Mouse (Mus musculus): ENCODE data around the gene Apbb2. TPM values are rescaled to one million over a fixed set of nuclear protein-coding genes. Genes with fewer than 3 reads are reported as not detected.

Apbb2 gene
- polyA plus RNA-seq, 1 experiment from 2014 or later: 30.9 TPM

DNA sequence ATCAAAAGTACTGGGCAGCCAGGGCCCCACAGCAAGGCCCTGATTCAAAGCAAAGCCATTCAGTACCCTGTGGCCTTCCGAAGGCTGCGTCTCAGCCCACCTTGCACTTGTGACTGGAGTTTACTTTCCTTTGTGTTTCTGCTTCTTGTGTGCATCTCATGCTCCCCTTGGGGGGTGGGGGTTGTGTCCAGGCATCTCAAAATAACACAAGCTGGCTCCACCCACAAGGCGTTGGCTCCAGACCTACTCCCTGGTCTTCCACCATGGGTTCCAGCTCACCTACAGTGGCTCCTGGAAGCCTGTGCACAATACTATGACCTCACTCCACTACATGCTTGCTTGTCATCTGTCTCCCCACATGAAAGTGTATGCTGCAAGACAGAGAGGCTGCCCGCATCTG, 88.2 kb downstream of the Apbb2 start:
- no peak for ATAC-seq (ENCODE audit: insufficient number of reproducible peaks, insufficient read depth, low FRiP score, low read depth)
- 73% methylated on average over 4 of the region's 4 CpGs for WGBS
- Histone ChIP-seq H3K4me2 (ENCODE audit: low read length) (no peak overlapping the region), H3K9me3 (ENCODE audit: control insufficient read depth, low read length) (no peaks in the 10 kb centered on the region), H3K9ac (ENCODE audit: low read length) (no peak overlapping the region), H3K27ac (replicated peaks in 1 of 2; ENCODE audit: control insufficient read depth in 1 of 2, insufficient read depth in 1 of 2, low read depth in 2 of 2, low read length in 2 of 2) (no peak overlapping the region), H3K4me1 (ENCODE audit: control insufficient read depth in 2 of 2, insufficient read depth in 2 of 2, low read length in 2 of 2) (peaks cover 19 to 37% of the 10 kb centered on the region in 2 experiments), H3K27me3 (ENCODE audit: control insufficient read depth, insufficient read depth, low read length) (no peaks in the 10 kb centered on the region), H3K36me3 (ENCODE audit: control insufficient read depth, insufficient read depth, low read length) (no peaks in the 10 kb centered on the region), H3K4me3 (ENCODE audit: control insufficient read depth in 1 of 2, insufficient read depth in 1 of 2, low read depth in 1 of 2, low read length in 2 of 2) (no peak overlapping the region)

DNA sequence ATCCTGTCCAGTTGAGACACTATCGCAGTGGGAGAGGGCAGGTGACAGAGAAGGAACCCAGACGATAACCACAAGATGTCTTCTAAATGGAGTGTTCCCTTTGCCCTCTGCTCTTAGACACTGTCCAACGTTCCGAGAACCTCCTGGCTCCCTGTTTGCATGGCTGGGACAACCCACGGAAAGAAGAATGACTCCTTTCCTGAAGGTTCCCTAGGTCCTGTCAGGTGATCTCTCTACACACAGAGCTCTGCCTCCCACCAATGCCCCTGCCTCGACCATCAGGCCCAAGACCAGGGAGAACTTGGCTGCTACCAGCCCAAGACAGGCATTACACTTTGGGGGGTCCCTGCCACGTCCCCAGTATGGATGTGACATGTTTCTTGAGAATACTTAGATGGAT, 89.0 kb downstream of the Apbb2 start:
- no peaks in the 10 kb centered on the region for H3K9me3 ChIP-seq (ENCODE audit: control insufficient read depth, low read length)
- no peaks in the 10 kb centered on the region for H3K27me3 ChIP-seq (ENCODE audit: control insufficient read depth, insufficient read depth, low read length)
- WGBS: 80% methylated on average over 7 of the region's 7 CpGs
- no peaks in the 10 kb centered on the region for H3K36me3 ChIP-seq (ENCODE audit: control insufficient read depth, insufficient read depth, low read length)
- no peak for ATAC-seq (ENCODE audit: insufficient number of reproducible peaks, insufficient read depth, low FRiP score, low read depth)
- no peak overlapping the region for H3K4me2 ChIP-seq (ENCODE audit: low read length)
- no peak overlapping the region for H3K27ac ChIP-seq (replicated peaks in 1 of 2; ENCODE audit: control insufficient read depth in 1 of 2, insufficient read depth in 1 of 2, low read depth in 2 of 2, low read length in 2 of 2)
- H3K4me1 ChIP-seq (ENCODE audit: control insufficient read depth in 2 of 2, insufficient read depth in 2 of 2, low read length in 2 of 2): peaks cover 13 to 34% of the 10 kb centered on the region in 2 experiments
- no peak overlapping the region for H3K4me3 ChIP-seq (ENCODE audit: control insufficient read depth in 1 of 2, insufficient read depth in 1 of 2, low read depth in 1 of 2, low read length in 2 of 2)
- H3K9ac ChIP-seq (ENCODE audit: low read length): no peak overlapping the region

DNA sequence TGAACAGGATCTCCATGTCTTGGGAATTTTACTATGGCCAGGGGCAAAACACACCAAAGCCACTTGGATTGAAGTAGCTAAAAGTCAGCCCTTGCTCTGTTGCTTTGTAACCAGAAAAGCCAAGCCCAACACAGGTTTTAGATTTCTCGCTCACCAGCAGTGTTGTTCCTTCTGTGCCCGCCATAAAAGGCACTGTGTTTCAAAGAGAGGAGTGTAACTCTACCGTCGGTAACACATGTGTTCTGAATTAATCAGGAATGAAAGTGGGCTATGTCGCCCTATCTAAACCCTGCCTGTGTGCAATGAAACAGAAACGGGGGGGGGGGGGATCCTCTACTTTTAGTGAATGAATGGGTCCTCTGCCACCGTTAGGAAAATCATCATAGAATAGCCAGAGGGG, 90.0 kb downstream of the Apbb2 start:
- Histone ChIP-seq H3K9ac (ENCODE audit: low read length) (no peak overlapping the region), H3K4me3 (ENCODE audit: control insufficient read depth in 1 of 2, insufficient read depth in 1 of 2, low read depth in 1 of 2, low read length in 2 of 2) (no peak overlapping the region), H3K27ac (replicated peaks in 1 of 2; ENCODE audit: control insufficient read depth in 1 of 2, insufficient read depth in 1 of 2, low read depth in 2 of 2, low read length in 2 of 2) (peak overlapping the region; percentile 12 to 35; a peak in 2 of 4 replicates), H3K4me1 (ENCODE audit: control insufficient read depth in 2 of 2, insufficient read depth in 2 of 2, low read length in 2 of 2) (peaks cover 15 to 42% of the 10 kb centered on the region in 2 experiments), H3K9me3 (ENCODE audit: control insufficient read depth, low read length) (no peaks in the 10 kb centered on the region), H3K27me3 (ENCODE audit: control insufficient read depth, insufficient read depth, low read length) (no peaks in the 10 kb centered on the region), H3K36me3 (ENCODE audit: control insufficient read depth, insufficient read depth, low read length) (no peaks in the 10 kb centered on the region), H3K4me2 (ENCODE audit: low read length) (no peak overlapping the region)
- WGBS: 41% methylated on average over 7 of the region's 7 CpGs
- ATAC-seq (ENCODE audit: insufficient number of reproducible peaks, insufficient read depth, low FRiP score, low read depth): no peak

DNA sequence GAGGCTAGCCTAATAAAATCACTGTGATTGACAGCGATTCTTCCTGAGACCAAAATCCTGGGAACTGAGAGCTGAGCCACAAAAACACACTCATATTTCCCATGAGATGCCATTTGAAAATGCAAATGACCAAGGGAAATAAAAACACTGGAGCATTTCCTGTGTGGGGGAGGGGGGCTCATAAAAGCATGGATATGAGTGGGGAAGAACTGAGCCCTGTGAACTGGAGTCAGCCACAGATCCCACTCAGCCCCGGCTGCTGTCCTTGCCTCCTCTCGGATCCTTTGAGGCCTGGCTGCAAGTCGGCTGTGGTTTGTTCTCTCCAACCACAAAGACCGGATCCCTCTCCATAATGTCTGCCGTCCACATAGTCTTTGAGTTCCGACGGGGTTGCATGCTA, 91.5 kb downstream of the Apbb2 start:
- no peak overlapping the region for H3K9ac ChIP-seq (ENCODE audit: low read length)
- no peaks in the 10 kb centered on the region for H3K9me3 ChIP-seq (ENCODE audit: control insufficient read depth, low read length)
- H3K4me3 ChIP-seq (ENCODE audit: control insufficient read depth in 1 of 2, insufficient read depth in 1 of 2, low read depth in 1 of 2, low read length in 2 of 2): no peak overlapping the region
- WGBS: 76% methylated on average over 8 of the region's 8 CpGs
- no peak overlapping the region for H3K4me2 ChIP-seq (ENCODE audit: low read length)
- ATAC-seq (ENCODE audit: insufficient number of reproducible peaks, insufficient read depth, low FRiP score, low read depth): no peak
- H3K27me3 ChIP-seq (ENCODE audit: control insufficient read depth, insufficient read depth, low read length): no peaks in the 10 kb centered on the region
- H3K36me3 ChIP-seq (ENCODE audit: control insufficient read depth, insufficient read depth, low read length): no peaks in the 10 kb centered on the region
- peaks cover 12 to 36% of the 10 kb centered on the region in 2 experiments for H3K4me1 ChIP-seq (ENCODE audit: control insufficient read depth in 2 of 2, insufficient read depth in 2 of 2, low read length in 2 of 2)
- 0 out of 4 replicates have a peak overlapping the region, but pooled peaks of 1 of the 2 experiments have one; percentile 19 for H3K27ac ChIP-seq (replicated peaks in 1 of 2; ENCODE audit: control insufficient read depth in 1 of 2, insufficient read depth in 1 of 2, low read depth in 2 of 2, low read length in 2 of 2)

DNA sequence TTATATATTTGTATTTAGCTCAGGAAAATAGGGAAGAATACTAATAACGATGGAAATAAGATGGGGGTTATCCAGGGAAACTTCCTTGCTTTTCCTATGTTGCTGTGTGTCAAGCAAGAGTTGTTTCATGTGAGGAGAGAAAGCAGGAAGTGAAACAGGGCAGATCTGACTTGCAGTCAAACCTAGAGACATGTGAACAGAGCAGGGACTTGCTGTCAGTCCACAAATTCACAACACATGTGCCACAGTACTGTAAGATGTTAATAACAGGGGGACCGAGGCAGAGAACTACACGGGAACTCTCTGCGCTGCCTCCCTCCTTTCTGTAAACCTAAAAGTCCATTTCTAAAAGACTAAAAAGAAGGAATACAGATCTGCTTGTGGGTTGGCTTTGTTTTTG, 93.6 kb downstream of the Apbb2 start:
- Histone ChIP-seq H3K4me3 (ENCODE audit: control insufficient read depth in 1 of 2, insufficient read depth in 1 of 2, low read depth in 1 of 2, low read length in 2 of 2) (no peak overlapping the region), H3K9ac (ENCODE audit: low read length) (no peak overlapping the region), H3K4me2 (ENCODE audit: low read length) (no peak overlapping the region), H3K9me3 (ENCODE audit: control insufficient read depth, low read length) (no peaks in the 10 kb centered on the region), H3K27me3 (ENCODE audit: control insufficient read depth, insufficient read depth, low read length) (no peaks in the 10 kb centered on the region), H3K4me1 (ENCODE audit: control insufficient read depth in 2 of 2, insufficient read depth in 2 of 2, low read length in 2 of 2) (peaks cover 8 to 30% of the 10 kb centered on the region in 2 experiments), H3K36me3 (ENCODE audit: control insufficient read depth, insufficient read depth, low read length) (no peaks in the 10 kb centered on the region), H3K27ac (replicated peaks in 1 of 2; ENCODE audit: control insufficient read depth in 1 of 2, insufficient read depth in 1 of 2, low read depth in 2 of 2, low read length in 2 of 2) (no peak overlapping the region)
- 81% methylated on average over 4 of the region's 4 CpGs for WGBS
- ATAC-seq (ENCODE audit: insufficient number of reproducible peaks, insufficient read depth, low FRiP score, low read depth): no peak

DNA sequence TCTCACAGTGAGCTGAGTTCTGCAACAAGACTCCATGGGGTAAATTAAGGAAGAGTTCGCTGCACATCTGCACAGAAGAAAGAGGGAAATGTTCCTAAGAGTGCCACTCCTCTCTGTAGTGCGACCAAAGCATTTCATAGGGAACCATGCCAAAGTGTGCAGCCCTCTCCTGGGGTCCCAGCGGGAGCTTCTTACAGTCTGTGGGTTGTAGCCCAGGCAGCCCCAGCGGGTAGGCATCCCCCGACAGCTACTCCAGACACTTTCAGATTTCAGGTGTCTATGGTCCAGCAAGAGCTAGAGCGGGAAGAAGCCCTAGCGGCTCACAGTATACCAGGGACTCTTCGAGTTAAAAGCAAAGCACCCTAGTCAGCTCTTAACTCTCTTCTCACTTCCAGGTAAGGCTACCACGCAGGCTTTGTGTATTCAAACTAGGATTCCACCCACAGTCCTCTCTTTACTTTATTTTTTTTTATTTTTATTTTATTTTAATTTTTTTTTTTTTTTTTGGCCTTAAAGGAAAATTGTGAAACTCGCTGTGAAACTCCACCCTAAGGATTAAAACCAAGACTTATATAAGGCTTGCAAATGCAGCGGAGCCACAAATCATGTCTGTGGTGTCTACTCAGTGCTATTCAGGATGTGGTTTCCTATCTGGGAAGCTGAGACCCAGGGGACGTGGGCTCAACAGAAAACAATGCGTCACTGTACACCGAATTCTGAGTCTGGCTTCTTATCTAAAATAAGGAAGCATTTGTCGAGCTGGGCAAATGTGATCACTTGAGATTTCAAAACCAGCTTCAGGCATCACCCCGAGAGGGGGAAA, 94.7 kb downstream of the Apbb2 start:
- H3K9ac ChIP-seq (ENCODE audit: low read length): no peak overlapping the region; the same call in 1 of the 2 replicates

DNA sequence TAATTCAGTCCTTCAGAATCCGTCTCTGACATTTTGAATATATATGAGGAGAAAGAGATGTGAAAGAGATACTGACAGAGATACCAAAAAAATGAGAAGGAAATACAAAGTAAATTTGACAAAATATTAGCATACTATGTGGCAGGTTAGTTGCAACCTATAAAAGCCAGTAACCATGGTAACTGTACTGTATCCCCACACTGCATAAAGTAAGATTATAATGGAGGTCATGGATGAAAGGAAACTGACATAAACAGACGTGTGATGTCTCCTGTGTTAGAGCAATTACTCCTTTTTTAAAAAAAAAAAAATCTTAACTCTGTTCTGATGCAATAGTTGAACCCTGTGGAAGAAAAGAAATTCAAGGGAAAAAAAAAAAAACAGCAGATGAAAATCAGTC, 97.3 kb downstream of the Apbb2 start:
- Histone ChIP-seq H3K4me2 (ENCODE audit: low read length) (no peak overlapping the region), H3K9ac (ENCODE audit: low read length) (no peak overlapping the region), H3K4me3 (ENCODE audit: control insufficient read depth in 1 of 2, insufficient read depth in 1 of 2, low read depth in 1 of 2, low read length in 2 of 2) (no peak overlapping the region), H3K27me3 (ENCODE audit: control insufficient read depth, insufficient read depth, low read length) (no peaks in the 10 kb centered on the region), H3K4me1 (ENCODE audit: control insufficient read depth in 2 of 2, insufficient read depth in 2 of 2, low read length in 2 of 2) (peaks cover 10 to 24% of the 10 kb centered on the region in 2 experiments), H3K36me3 (ENCODE audit: control insufficient read depth, insufficient read depth, low read length) (no peaks in the 10 kb centered on the region), H3K9me3 (ENCODE audit: control insufficient read depth, low read length) (no peaks in the 10 kb centered on the region), H3K27ac (replicated peaks in 1 of 2; ENCODE audit: control insufficient read depth in 1 of 2, insufficient read depth in 1 of 2, low read depth in 2 of 2, low read length in 2 of 2) (no peak overlapping the region)
- WGBS: 83% methylated on average over 2 of the region's 2 CpGs
- ATAC-seq (ENCODE audit: insufficient number of reproducible peaks, insufficient read depth, low FRiP score, low read depth): no peak

More for the DNA sequence above, 94.7 kb downstream of the Apbb2 start:
- no peak overlapping the region for H3K4me3 ChIP-seq (ENCODE audit: control insufficient read depth in 1 of 2, insufficient read depth in 1 of 2, low read depth in 1 of 2, low read length in 2 of 2)
- H3K9me3 ChIP-seq (ENCODE audit: control insufficient read depth, low read length): no peaks in the 10 kb centered on the region
- H3K4me2 ChIP-seq (ENCODE audit: low read length): peak overlapping the region; percentile 43
- peak overlapping the region; percentile 0 to 64 for H3K27ac ChIP-seq (replicated peaks in 1 of 2; ENCODE audit: control insufficient read depth in 1 of 2, insufficient read depth in 1 of 2, low read depth in 2 of 2, low read length in 2 of 2)
- H3K36me3 ChIP-seq (ENCODE audit: control insufficient read depth, insufficient read depth, low read length): no peaks in the 10 kb centered on the region
- ATAC-seq (ENCODE audit: insufficient number of reproducible peaks, insufficient read depth, low FRiP score, low read depth): no peak
- H3K27me3 ChIP-seq (ENCODE audit: control insufficient read depth, insufficient read depth, low read length): no peaks in the 10 kb centered on the region
- 42% methylated on average over 16 of the region's 16 CpGs for WGBS
- peaks cover 6 to 24% of the 10 kb centered on the region in 2 experiments for H3K4me1 ChIP-seq (ENCODE audit: control insufficient read depth in 2 of 2, insufficient read depth in 2 of 2, low read length in 2 of 2)

All from heart, embryonic 14.5 days (tissue).